Mouse (Mus musculus) brain, adult 2 months (tissue): ENCODE data around the gene Ube2s.
A peak's percentile ranks its signal among the peaks of the same experiment; 100 is the strongest.
"Not testable (repeated sequence)": the region's sequence is repeated elsewhere in the genome, so short reads cannot be mapped to it uniquely, and the experiment has no call there.

ENCODE experiments used
- DNase-seq: peaks from one replicate; pipeline ENCODE4 v3.0.0; 2011; ENCODE audit warnings: low read depth, low spot score

The Ube2s gene

DNA sequence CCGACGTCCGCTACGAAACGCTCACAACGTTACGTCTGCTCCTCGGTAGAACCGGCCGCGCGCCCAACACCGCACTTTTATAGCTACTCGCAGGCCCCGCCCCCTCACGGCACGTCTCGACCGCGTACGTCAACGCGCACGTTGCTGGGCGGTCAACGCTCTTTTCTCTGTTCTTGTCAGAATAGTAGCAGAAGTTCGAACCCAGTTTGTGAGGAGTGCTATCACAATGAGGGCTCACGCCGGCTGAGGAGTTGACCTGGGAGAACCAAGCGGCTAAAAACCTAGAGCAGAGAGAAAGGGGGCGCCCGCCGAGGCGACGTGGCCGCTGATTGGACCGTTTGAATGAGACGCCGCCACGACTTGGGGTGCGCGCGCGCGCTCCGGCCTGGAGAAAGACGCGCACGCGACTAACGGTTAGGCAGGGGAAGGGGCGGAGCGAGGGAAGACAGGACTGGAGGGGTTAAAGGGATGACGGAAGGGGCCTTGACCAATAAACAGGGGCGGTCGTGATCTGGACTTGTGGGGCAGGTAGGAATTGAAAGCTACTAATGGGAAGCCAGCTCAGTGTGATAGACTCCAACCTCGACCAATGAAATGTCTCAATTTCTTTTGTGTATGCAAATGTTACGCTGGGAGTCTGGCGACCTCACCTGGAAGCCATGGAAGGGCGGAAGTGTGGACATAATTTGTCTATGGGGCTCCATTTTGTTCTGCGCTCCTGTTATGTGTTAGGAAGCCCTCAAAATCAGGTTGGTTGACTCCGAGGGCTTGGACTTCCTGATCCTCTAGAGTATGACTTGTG is at the start of gene Ube2s:
TSS of gene Ube2s (minus strand) at position 288 of the 802 bp plus-strand sequence.
- peak; percentile 100 for DNase-seq

DNA sequence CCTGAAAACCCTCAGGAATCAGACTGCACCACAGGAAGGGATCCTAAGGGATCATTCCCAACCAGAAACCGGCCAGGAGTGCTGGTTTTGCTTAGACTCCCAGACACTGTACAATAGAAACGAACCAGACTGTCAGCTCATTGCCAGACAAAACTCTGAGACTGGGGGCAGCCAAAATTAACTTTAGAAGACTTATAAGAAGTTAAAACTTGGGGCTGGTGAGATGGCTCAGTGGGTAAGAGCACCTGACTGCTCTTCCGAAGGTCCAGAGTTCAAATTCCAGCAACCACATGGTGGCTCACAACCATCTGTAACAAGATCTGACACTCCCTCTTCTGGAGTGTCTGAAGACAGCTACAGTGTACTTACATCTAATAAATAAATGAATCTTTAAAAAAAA is 48.5 kb upstream of the Ube2s start:
- DNase-seq = not testable (repeated sequence)

DNA sequence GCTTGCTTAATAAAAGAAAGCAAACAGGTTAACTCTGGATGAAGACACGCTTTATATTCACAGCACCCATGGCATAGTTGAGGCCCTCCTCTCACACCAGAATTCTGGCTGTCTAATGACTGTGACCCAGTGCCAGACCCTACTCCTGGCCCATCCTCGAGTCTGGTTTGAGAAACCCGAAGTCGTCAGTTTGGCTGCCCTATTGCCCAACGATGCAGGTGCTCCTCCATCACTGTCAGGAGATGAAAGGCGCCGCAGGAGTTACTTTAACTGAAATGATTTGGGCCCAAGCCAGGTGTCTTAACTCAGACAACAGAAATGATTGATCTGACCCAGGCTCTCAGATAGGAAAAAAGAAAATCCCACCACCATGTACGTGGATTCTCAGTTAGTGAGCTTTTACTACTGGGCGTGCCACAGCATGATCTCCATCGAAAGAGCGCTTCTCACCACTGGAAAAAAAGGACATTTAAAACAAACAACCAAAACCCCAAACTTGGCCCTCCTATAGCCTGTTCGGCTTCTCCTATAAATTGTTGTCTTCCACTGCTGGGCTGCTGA is 47.1 kb upstream of the Ube2s start:
- DNase-seq = no peak

DNA sequence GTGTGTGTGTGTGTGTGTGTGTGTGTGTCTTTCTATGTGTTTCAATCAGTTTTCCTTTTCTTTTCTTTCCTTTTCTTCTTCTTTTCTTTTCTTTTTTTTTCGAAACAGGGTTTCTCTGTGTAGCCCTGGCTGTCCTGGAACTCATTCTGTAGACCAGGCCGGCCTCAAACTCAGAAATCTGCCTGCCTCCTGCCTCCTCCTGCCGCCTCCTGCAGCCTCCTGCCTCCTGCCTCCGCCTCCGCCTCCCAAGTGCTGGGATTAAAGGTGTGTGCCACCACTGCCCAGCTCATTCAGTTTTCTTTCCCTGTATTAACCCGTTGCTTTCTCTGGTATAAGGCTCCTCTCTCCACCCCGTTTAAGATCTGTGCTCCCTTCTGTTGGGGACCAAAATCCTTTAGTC is 44.9 kb upstream of the Ube2s start:
- no peak for DNase-seq

DNA sequence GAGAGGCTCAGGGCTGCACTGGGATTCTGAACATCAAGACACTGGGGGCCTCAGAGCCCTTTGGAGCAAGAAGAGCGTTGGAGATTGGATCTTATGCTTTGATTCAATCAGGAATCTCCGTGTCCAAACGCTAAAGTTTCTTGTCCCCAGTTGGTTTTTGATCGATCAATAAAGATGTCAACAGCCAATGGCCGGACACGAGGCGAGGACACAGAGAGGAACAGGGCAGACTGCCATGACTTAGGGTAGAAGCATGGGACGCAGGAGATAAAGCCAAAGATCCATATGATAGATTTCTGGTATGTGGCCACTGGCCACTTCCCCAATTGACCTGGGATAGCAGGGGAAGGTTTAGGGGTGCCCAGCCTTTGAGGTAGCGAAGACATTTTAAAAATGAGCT is 44.1 kb upstream of the Ube2s start:
- DNase-seq = no peak

DNA sequence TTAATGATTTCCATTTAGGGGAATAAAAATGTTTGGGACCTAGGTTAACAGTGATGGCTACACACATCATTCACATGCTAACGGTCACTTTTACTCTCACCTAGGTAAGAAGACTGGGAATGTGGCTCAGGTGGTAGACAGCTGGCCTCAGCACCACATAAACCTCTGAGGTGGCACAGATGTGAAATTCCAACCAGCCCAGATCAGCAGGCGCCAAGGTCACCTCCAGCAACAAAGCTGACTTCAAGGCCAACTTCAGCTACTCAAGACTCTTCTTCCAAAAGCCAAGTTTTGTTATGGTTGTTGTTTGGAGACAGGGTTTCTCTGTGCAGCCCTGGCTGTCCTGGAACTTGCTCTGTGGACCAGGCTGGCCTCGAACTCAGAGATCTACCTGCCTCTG is 41.2 kb upstream of the Ube2s start:
- DNase-seq = no peak

DNA sequence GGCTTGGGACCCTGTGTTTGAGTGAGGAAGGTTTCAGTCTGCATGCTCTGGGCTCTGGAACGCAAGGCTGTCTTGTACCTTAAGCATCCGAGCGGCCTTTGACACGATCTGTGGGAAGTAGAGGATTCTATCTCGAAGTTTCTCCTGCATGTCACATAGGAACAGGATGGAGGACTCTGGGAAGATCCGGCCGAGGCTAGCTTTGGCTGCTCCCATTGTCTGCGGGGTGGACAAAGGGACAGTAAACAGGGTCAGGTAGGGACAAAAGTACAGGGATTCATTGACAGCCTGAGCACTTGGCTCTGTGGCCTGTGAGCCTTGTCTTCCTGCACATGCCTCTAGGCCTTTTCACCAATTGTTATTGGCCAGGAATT is 38.9 kb upstream of the Ube2s start:
- DNase-seq = no peak

DNA sequence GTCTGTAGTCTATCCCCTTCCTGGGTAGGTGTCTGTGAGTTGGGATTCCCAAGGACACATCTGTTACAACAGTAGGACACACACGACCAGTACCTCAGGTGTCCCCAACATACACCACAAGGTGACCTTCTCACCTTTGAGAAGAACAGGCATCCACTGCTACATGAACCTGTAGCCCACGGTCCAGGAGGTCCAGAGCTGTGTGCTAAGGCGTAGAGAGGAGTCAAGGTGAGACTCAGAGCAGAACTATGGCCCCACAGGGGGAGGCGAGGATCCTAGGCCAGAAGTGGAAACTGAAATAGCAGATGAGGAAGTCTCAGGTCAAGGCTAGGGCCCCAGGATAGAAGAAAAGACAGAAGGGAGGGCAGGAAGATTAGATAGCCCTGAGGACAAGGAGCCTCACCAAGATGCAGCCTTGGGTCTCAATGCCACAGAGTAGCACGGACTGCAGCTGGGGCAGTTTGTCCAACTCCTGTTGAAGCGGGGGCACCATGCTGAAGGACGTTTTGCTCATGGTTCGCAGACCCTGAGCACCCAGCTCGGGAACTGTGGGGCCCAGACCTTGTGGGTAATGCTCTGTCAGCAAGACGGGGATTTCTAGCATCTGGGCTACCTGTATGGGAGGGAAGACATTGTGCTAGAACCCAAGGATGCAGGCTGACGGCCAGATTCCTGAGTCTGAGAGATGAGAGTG is 38.4 kb upstream of the Ube2s start:
- no peak for DNase-seq

DNA sequence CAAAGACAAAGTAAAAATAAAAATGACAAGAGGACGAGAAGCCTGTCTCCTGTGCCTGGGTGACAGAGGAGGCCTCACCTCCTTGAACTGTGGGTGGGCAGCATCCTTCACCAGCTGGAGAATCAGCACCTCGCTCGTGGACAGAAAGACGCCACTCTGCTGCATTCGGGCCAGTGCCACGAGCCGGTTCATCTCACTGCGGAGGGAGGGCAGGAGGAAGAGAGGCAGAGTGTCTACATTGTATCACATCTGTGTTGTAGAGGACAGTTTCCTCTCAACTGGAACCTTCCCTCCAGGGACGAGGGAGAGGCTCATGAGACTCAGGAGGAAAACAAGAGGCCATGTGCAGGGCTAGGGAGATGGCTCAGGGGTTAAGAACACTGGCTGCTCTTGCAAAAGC is 37.0 kb upstream of the Ube2s start:
- no peak for DNase-seq

DNA sequence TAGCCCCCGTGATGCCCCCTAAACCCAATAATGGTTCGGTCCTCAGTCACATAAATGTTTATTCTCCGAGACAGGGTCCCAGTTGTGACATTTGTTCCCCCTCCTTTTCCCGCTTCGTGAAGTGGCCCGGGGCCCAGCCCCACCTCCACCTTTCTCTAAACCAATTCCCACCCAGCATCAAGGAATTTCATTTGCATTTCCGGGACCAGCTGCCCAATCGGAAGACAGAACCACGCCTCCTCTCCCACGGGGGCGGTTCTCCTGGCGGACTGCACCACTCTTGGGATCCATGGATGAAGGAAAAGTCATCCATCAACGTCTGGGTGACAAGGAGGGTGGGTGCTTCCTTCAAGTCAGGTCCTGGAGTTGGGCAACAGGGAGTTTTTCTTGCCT is 32.5 kb upstream of the Ube2s start:
- peak; percentile 96 for DNase-seq

DNA sequence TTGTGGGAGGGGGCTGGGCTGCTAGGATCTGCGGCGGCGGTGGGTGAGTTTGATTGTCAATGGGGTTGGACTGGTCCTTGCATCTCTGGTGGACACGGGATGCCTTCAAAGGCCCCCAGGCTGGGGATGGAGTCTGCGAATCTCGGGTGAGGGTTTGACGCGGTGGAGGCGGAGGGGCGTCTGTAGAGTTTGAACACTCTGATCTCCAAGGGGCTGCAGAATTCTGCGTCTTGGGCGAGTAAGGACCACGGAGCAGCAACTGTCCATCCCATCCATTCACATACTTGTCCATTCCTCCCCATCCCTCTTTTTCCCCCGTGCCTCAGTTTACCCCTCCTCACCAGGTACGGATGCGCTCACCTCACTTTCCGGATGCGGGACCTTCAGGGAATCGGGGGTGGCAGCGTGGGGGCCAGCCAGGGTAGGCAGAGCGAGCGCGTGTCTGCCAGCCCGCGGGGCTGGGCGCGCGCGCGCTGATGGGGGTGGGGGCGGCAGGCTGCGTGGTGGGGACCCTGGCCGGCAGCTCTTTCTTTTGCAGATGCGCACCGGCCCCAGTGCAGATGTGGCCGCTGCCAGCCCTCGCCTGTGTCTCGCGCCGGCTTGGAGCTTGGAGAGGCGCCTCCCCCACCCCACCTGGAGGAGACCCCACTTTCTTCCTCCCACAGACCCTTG is 32.0 kb upstream of the Ube2s start, which contains the start of gene Shisa7:
TSS of gene Shisa7 (minus strand) at position 452 of the 672 bp plus-strand sequence.
- no peak for DNase-seq

DNA sequence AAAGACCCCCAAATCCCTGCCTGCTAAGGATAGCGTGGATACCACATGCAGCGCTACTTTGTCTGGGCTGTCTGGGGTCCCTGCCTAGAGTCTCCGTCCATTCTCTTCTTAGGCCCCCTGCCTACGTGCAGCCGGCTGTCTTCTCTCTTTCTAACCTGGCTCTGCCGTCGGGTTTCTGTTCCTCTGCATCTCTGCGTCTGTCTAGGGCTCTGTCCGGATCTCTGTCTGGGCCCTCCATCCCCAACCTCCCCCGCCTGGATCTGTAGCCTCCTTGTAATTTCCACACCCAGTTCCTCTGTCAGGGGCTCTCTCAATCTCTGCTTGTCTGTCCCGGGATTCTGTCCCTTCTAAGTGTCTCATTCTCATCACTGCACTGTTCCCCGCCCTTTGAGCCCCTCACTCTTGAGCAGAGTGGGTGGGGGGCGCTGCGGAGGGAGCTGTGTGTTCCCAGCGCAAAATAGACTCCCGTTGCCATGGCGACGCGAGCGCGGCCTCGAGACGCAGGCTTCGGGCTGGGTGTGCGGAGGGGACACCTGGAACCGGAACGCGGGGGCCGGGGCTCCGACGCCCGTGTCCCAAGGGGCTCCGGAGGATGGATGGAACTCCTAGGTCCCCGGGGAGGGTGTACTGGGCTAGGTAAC is 31.3 kb upstream of the Ube2s start:
- peak; percentile 88 for DNase-seq

DNA sequence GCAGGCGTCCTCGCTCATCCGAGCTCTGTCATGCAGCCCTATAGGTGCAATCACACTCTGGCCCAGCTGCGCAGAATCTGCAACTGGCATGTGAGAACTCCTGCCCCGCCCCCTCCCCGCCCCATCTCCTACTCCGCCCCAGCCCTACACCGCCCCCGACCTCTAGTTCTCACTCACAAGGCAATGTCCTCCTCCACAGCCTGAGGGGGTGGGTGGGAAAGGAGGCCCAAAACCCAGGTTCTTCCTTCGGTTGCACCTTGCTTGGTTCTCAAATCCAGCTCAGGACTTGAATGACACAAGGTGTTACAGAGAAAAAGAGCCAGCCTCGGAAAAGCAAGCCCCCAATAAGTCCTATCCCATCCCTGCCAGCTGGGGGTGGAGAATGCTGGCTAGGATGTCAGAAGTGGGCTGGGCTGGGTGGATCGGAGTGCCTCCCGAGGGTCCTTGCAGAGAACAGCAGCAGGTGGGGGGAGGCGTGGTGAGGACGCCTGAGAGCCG is 30.3 kb upstream of the Ube2s start:
- peak; percentile 81 for DNase-seq

DNA sequence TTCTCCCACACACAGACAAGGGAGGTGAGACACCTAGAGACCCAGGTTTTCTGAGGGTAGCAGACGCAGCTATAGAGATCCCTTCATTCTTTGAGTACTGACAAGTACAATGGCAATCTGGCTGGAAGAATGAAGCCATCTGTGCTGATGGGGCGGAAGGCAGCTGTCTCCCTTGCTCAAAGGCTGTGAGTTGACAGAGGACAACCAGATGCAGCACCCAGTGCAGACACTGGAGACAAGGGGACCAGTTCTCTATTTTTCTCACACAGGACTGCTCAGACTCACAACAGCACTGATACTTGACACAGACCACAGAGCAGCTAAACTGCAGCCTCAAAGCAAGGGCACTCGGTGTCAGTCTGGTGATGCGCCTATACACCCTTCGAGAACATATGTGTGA is 29.7 kb upstream of the Ube2s start:
- DNase-seq = peak; percentile 77

DNA sequence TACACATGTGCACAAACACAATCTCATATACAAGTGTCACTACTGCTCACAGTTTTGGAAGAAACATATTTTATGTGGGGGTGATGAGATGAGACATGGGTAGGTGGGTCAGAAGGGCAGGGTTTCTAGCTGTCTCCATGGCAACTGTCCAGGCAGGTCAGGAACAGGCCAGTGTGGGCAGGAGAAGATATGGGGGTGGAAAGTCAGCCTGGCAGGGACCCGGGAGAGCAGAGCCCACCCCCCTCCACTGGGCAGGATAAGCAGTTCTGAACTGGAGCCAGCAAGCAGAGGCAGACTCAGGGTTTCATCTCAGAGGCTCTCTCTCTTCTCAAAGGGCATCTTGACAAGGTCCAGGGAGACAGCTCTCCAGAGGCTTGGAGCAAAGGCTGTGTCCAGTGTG is 25.2 kb upstream of the Ube2s start:
- DNase-seq = no peak

DNA sequence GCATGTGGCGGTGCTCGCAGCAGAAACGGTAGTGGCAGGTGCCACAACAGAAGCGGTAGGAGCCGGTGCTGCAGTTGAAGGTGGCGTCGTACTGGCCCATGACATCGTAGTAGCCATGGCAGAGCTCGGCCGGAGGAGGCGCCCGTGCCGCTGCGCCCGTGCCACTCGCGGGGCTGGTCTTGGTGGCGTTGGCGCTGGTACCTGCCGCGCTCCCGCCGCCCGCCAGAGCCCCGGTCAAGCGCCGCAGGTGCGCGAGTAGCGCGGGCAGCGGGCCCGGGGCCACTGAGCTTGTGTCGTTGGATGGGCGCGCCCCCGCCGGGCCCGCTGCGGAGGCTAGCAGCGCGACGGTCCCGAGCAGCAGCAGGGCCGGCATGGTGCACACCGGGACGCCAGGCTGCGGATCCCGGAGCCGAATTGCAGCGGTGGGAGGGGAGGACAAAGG is 24.0 kb upstream of the Ube2s start:
- peak; percentile 87 for DNase-seq

DNA sequence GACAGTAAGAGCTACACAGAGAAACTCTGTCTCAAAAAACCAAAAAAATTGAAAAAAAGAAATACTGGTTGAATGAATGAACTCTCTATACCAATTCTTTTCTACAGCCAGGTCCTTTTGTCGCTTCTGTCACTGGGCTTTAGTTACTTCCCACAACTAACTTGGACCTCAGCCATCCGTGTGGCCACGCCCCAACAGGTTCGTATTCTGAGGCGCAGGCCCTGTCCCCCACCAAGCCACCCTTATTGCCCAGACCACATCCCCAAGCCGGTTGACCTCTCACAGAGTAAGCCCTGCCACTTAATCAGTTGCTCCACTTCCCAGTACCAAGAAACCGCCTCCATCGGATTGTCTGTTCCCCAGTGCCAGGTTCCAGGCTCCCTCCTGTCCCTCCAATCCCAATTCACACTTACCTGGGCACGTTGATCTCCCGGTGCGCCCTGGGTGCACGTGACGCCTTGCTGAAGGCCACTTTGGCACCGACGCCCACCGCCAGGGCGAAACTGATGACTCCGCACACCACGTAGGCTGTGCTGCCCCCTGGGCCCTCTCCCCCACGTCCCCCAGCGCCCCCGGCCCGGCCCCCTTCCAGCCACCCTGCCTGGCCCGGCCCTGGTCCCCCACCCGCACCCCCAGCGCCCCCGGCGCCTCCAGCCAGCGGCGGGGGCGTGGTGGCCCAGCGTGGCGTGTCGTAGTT is 23.4 kb upstream of the Ube2s start:
- no peak for DNase-seq

DNA sequence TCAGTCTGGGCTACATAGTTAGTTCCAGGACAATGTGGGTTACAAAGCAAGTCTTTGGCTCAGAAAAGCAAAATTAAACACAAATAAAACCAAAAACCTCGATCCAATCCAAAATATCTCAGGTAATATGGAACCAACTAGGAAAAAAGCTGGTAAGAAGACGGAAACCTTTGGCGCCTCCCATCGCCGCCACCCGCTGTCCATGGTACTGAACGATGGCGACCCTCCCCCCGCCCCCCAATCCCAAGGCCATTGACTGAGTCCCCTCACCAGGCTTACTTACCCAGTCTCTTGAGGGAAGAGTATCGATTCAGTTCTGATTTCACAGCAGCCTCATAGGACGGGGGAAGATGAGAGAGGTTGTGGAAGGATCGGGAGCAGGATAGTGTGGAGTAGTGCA is 18.1 kb upstream of the Ube2s start:
- no peak for DNase-seq

DNA sequence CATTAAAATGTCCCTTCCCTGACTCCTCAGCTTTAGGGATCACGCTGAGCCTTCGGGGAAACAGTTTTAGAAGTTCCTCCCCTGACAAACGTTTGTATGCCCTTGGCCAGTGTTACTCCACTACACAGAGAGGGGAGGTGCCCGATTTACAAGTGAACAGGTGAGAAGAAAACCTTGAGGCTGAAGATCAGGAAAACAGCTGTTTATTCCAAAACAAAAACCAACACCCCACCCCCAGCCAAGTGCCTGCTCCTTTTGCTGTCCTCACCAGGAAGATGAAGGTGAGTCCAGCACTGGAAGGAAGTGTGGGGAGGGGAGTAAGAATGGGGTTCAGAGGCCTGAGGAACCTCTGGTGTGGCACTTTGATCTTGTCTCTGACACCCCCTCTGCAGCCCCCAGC is 13.0 kb upstream of the Ube2s start:
- DNase-seq = no peak

DNA sequence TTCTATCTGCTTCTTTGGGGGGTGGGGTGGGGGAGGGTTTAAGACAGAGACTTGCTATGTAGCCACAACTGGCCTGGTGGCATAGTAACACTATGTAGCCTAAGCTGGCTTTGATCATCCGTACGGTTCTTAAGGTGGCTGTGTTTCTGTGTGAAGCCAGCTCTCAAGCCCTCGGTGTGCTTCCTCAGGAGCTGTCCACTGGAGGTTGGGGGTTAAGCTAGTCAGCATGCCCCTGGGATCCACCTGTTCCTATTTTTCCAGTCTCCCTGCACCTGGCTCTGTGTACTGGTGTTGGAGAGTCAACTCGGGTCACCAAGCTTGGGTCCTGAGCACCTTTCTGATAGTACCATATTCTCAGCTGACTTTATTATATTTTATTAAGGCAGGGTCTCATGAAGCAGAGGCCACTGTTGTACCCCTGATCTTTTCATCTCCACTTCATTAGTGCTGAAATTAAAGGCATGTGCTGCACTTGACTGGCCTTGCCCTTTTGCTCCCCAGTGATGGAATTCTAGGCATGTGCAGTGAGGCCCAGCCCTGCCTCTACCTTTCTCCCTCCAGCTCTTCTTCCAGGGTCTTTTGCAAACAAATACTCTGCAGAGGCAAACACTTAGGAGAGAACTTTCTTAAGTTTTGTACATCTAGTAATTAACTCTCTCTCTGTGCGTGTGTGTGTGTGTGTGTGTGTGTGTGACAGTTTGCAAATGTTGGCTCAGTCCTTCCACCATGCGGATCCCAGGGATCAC is 9.9 kb upstream of the Ube2s start:
- no peak for DNase-seq
